Mouse (Mus musculus) myocyte (in vitro differentiated cells): ENCODE data around the gene Trak1.
A peak's percentile ranks its signal among the peaks of the same experiment; 100 is the strongest.

Experiments used
- CEBPB ChIP-seq: IDR thresholded peaks from 2 replicates; pipeline ENCODE4 v1.6.1; 2011; ENCODE audit warnings: mild to moderate bottlenecking, moderate library complexity; ENCODE audit not compliant: poor library complexity, insufficient read depth, severe bottlenecking
- E2F4 ChIP-seq: IDR thresholded peaks from one replicate; pipeline ENCODE4 v1.6.1; 2011; ENCODE audit warnings: mild to moderate bottlenecking, control low read depth, moderate library complexity; ENCODE audit not compliant: insufficient read depth
- MAX ChIP-seq: IDR thresholded peaks from one replicate; pipeline ENCODE4 v1.6.1; 2011; ENCODE audit warnings: low read depth, mild to moderate bottlenecking, control low read depth
- MYOG ChIP-seq, 3 experiments: IDR thresholded peaks; one replicate each; pipeline ENCODE4 v1.6.1; 2011; ENCODE audit warnings: control low read depth in 2 of 3, low read depth in 2 of 3, mild to moderate bottlenecking in 2 of 3; ENCODE audit not compliant: insufficient read length in 2 of 3, control insufficient read depth in 1 of 3, insufficient read depth in 1 of 3
- POLR2A ChIP-seq: IDR thresholded peaks from one replicate; pipeline ENCODE4 v1.6.1; 2011; ENCODE audit warnings: low read depth, mild to moderate bottlenecking, control low read depth, moderate library complexity; ENCODE audit not compliant: insufficient read length
- SRF ChIP-seq: IDR thresholded peaks from one replicate; pipeline ENCODE4 v1.6.1; 2011; ENCODE audit warnings: low read depth; ENCODE audit not compliant: control insufficient read depth, insufficient read length
- TCF12 ChIP-seq: IDR thresholded peaks from one replicate; pipeline ENCODE4 v1.6.1; 2011; ENCODE audit warnings: mild to moderate bottlenecking, control low read depth; ENCODE audit not compliant: poor library complexity, insufficient read depth, severe bottlenecking
- TCF3 ChIP-seq: IDR thresholded peaks from one replicate; pipeline ENCODE4 v1.6.1; 2011; ENCODE audit warnings: low read depth, control low read depth; ENCODE audit not compliant: insufficient read length

DNA sequence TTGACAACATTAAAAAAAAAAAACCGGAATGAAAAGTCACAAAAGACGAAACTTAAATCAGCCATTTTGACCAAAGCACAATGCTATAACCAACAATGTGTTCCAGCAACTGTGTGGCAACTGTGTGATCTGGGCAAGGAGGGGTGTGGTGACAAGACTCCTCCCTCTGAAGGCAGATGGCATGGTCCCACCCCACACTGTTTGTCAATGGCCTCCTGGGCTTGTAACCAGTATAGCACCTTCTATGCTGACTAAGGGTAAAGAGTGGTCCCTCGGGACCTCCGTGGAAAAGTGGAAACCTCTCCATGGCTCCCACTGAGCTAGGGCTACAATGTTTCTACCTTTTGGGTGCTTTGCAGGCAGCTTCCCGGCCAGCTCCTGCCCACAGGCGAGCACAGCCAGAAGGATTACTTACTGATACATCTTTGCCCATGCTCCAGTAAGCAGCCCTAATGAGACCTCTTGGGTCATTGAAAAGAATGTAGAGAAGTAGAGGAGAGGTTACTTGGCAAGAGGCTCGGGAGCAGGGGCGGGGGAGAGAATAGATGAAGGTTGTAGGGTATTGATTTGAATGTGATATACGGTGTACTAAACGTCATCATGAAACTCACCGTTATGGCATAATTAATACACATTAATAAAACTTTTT lies 194.4 kb downstream of the Trak1 start:
- TF ChIP-seq MAX (no peak), MYOG (IDR thresholded peaks at IDR 0.05; ENCODE audit: control insufficient read depth in 1 of 3, insufficient read depth in 1 of 3, insufficient read length in 2 of 3, low read depth in 2 of 3) (peak in 1 of 3 experiments; percentile 44), CEBPB (no peak), E2F4 (no peak), POLR2A (no peak), SRF (no peak), TCF3 (no peak), TCF12 (no peak)
